Mouse (Mus musculus) forebrain, postnatal 0 days (tissue): ENCODE measurements at regions not wholly inside any gene's neighbourhood (a gene's known extent, or its start where the extent isn't known, plus 50 kb on each side); places are given as distances from the start of the nearest gene placed in this dataset.
A peak's percentile ranks its signal among the peaks of the same experiment; 100 is the strongest.

Experiments used
- ATAC-seq: fragments of 200-750 bp; cut with Nextera tagmentation; 2 replicates; pipeline ENCODE4 v1.8.0; 2017; ENCODE audit warnings: mild to moderate bottlenecking, moderate library complexity
- DNase-seq: peaks from one replicate; pipeline ENCODE4 v3.0.0-alpha.2; 2015
- H3K27ac ChIP-seq: fragments of 300-500 bp; sonication (generic); 2 replicates; pipeline ENCODE4 v1.5.1; 2014; ENCODE audit warnings: low read depth, mild to moderate bottlenecking, antibody characterized with exemption, low read length, moderate library complexity, mixed read lengths
- H3K27me3 ChIP-seq: fragments of 300-500 bp; sonication (generic); 2 replicates; pipeline ENCODE4 v1.6.1; 2014; ENCODE audit warnings: mild to moderate bottlenecking, low read length, mixed read lengths; ENCODE audit not compliant: insufficient read depth
- H3K36me3 ChIP-seq: fragments of 300-500 bp; sonication (generic); 2 replicates; pipeline ENCODE4 v1.6.1; 2014; ENCODE audit warnings: mild to moderate bottlenecking, moderate library complexity; ENCODE audit not compliant: insufficient read depth
- H3K4me1 ChIP-seq: fragments of 300-500 bp; sonication (generic); 2 replicates; pipeline ENCODE4 v1.6.1; 2014; ENCODE audit warnings: antibody characterized with exemption; ENCODE audit not compliant: insufficient read depth
- H3K4me2 ChIP-seq: fragments of 300-500 bp; sonication (generic); 2 replicates; pipeline ENCODE4 v1.6.1; 2014; ENCODE audit warnings: low read depth, mild to moderate bottlenecking, moderate library complexity
- H3K4me3 ChIP-seq: fragments of 300-500 bp; sonication (generic); 2 replicates; pipeline ENCODE4 v1.5.1; 2014; ENCODE audit warnings: low read depth, low read length, mixed read lengths
- H3K9ac ChIP-seq: fragments of 300-500 bp; sonication (generic); 2 replicates; pipeline ENCODE4 v1.6.1; 2014; ENCODE audit warnings: mild to moderate bottlenecking
- H3K9me3 ChIP-seq: fragments of 300-500 bp; sonication (generic); 2 replicates; pipeline ENCODE4 v1.6.1; 2016; ENCODE audit warnings: low read length
- CTCF ChIP-seq: sonication (generic); IDR thresholded peaks from 2 replicates; pipeline ENCODE4 v1.5.1; 2016; ENCODE audit warnings: antibody characterized with exemption, control low read depth, low read depth
- WGBS: fragments of 180-500 bp; shearing (Covaris S2); extraction: QIAGEN DNeasy Blood & Tissue Kit; methylation state at CpG from one replicate; pipeline ENCODE4 v1.1.7; 2014; 5-methylcytosine and 5-hydroxymethylcytosine counted together

- 67% methylated on average over 8 of the region's 8 CpGs for WGBS
- H3K4me3 ChIP-seq: no peak overlapping the region
- H3K9me3 ChIP-seq: no peaks in the 10 kb centered on the region
- H3K4me1 ChIP-seq: no peaks in the 10 kb centered on the region
- H3K36me3 ChIP-seq: no peaks in the 10 kb centered on the region
- no peak for DNase-seq
- no peak overlapping the region for H3K27ac ChIP-seq
- no peak for TF ChIP-seq CTCF
- no peak for ATAC-seq
- H3K4me2 ChIP-seq: no peak overlapping the region
- no peaks in the 10 kb centered on the region for H3K27me3 ChIP-seq
- H3K9ac ChIP-seq: no peak overlapping the region
Measured at GRCm38 (mm10) chr10:99320797-99321196, 57.8 kb downstream of the Dusp6 start.

GRCm38 (mm10) chr10:99323358-99323757, 60.3 kb downstream of the Dusp6 start:
- no peak for TF ChIP-seq CTCF
- 63% methylated on average over 8 of the region's 8 CpGs for WGBS
- DNase-seq (peak; percentile 30), ATAC-seq (peak; percentile 70)
- H3K9me3 ChIP-seq: no peaks in the 10 kb centered on the region
- no peaks in the 10 kb centered on the region for H3K27me3 ChIP-seq
- no peak overlapping the region for H3K9ac ChIP-seq
- H3K4me1 ChIP-seq: no peaks in the 10 kb centered on the region
- H3K4me3 ChIP-seq: no peak overlapping the region
- no peak overlapping the region; the same call in 1 of the 2 replicates for H3K27ac ChIP-seq
- H3K4me2 ChIP-seq: no peak overlapping the region
- H3K36me3 ChIP-seq: no peaks in the 10 kb centered on the region

GRCm38 (mm10) chr10:99327501-99327900, 64.5 kb downstream of the Dusp6 start:
- H3K27me3 ChIP-seq: no peaks in the 10 kb centered on the region
- no peak for ATAC-seq
- 90% methylated on average over 2 of the region's 2 CpGs for WGBS
- H3K36me3 ChIP-seq: no peaks in the 10 kb centered on the region
- no peak overlapping the region for H3K9ac ChIP-seq
- DNase-seq: no peak
- H3K4me1 ChIP-seq: no peaks in the 10 kb centered on the region
- no peak for TF ChIP-seq CTCF
- no peaks in the 10 kb centered on the region for H3K9me3 ChIP-seq
- no peak overlapping the region for H3K4me2 ChIP-seq
- no peak overlapping the region for H3K4me3 ChIP-seq
- no peak overlapping the region for H3K27ac ChIP-seq

GRCm38 (mm10) chr10:99328568-99328967, 65.5 kb downstream of the Dusp6 start:
- no peak overlapping the region for H3K4me3 ChIP-seq
- no peak for ATAC-seq
- H3K9ac ChIP-seq: no peak overlapping the region
- no peak for TF ChIP-seq CTCF
- no peak for DNase-seq
- H3K36me3 ChIP-seq: no peaks in the 10 kb centered on the region
- no peaks in the 10 kb centered on the region for H3K4me1 ChIP-seq
- WGBS: 86% methylated on average over 8 of the region's 8 CpGs
- H3K27me3 ChIP-seq: no peaks in the 10 kb centered on the region
- no peaks in the 10 kb centered on the region for H3K9me3 ChIP-seq
- no peak overlapping the region for H3K4me2 ChIP-seq
- no peak overlapping the region for H3K27ac ChIP-seq

- Histone ChIP-seq H3K36me3 (no peaks in the 10 kb centered on the region), H3K9ac (no peak overlapping the region), H3K9me3 (no peaks in the 10 kb centered on the region), H3K4me2 (no peak overlapping the region), H3K4me1 (no peaks in the 10 kb centered on the region), H3K27me3 (no peaks in the 10 kb centered on the region), H3K4me3 (no peak overlapping the region), H3K27ac (no peak overlapping the region)
- ATAC-seq: no peak
- 82% methylated on average over 6 of the region's 6 CpGs for WGBS
- TF ChIP-seq CTCF: no peak
- no peak for DNase-seq
Measured at GRCm38 (mm10) chr10:99329469-99329868, 66.4 kb downstream of the Dusp6 start.

- H3K36me3 ChIP-seq: no peaks in the 10 kb centered on the region
- no peak overlapping the region for H3K27ac ChIP-seq
- H3K9ac ChIP-seq: no peak overlapping the region
- no peak for TF ChIP-seq CTCF
- DNase-seq (no peak), ATAC-seq (peak; percentile 55; the same call in 1 of the 2 replicates)
- H3K9me3 ChIP-seq: no peaks in the 10 kb centered on the region
- no peak overlapping the region for H3K4me3 ChIP-seq
- H3K27me3 ChIP-seq: no peaks in the 10 kb centered on the region
- no peaks in the 10 kb centered on the region for H3K4me1 ChIP-seq
- no peak overlapping the region for H3K4me2 ChIP-seq
- WGBS: 13% methylated on average over 7 of the region's 7 CpGs
Measured at GRCm38 (mm10) chr10:99330519-99330918, 67.5 kb downstream of the Dusp6 start.

GRCm38 (mm10) chr10:99331876-99332275, 68.8 kb downstream of the Dusp6 start:
- H3K9ac ChIP-seq: no peak overlapping the region
- no peak overlapping the region for H3K4me2 ChIP-seq
- 78% methylated on average over 12 of the region's 12 CpGs for WGBS
- H3K36me3 ChIP-seq: no peaks in the 10 kb centered on the region
- H3K27ac ChIP-seq: no peak overlapping the region
- H3K4me3 ChIP-seq: no peak overlapping the region
- H3K4me1 ChIP-seq: no peaks in the 10 kb centered on the region
- TF ChIP-seq CTCF: no peak
- no peaks in the 10 kb centered on the region for H3K9me3 ChIP-seq
- no peaks in the 10 kb centered on the region for H3K27me3 ChIP-seq
- no peak for ATAC-seq
- no peak for DNase-seq

GRCm38 (mm10) chr10:99333831-99334230, 70.8 kb downstream of the Dusp6 start:
- 56% methylated on average over 5 of the region's 5 CpGs for WGBS
- H3K4me3 ChIP-seq: no peak overlapping the region

More at GRCm38 (mm10) chr10:99333831-99334230, 70.8 kb downstream of the Dusp6 start:
- no peak for ATAC-seq
- no peak overlapping the region for H3K27ac ChIP-seq
- H3K4me1 ChIP-seq: no peaks in the 10 kb centered on the region
- TF ChIP-seq CTCF: no peak
- H3K9ac ChIP-seq: no peak overlapping the region
- no peaks in the 10 kb centered on the region for H3K27me3 ChIP-seq
- H3K36me3 ChIP-seq: no peaks in the 10 kb centered on the region
- no peak for DNase-seq
- H3K4me2 ChIP-seq: no peak overlapping the region
- no peaks in the 10 kb centered on the region for H3K9me3 ChIP-seq
